23 mouse cellular contexts compared by ENCODE assay signal in genomic region chr17:72731175-72731574, GRCm38 (mm10).
DNase-seq lines count a peak whose midpoint lies in the region; ATAC-seq and TF ChIP-seq lines count a peak whose summit lies in the region.
"Had no signal": no experiment of that assay in that cellular context is flagged by ENCODE, and none has a peak within 500 bp of the region (broad histone marks: within the 10 kb centered on the region; RNA-seq: fewer than 3 reads in every experiment).

No protein-coding gene starts in this region.

- H3K4me1 ChIP-seq in forebrain, embryonic 16.5 days (replicated peaks; ENCODE audit: control insufficient read depth, insufficient read depth, low read length), result peaks cover 10% of the 10 kb centered on the region
- H3K4me1 ChIP-seq in forebrain, embryonic 12.5 days, result no peaks in the 10 kb centered on the region
- no peaks in the 10 kb centered on the region for H3K4me1 ChIP-seq in midbrain, postnatal 0 days (ENCODE audit: insufficient read depth, low read length)
- H3K4me1 ChIP-seq in midbrain, embryonic 10.5 days, result no peaks in the 10 kb centered on the region
- H3K4me1 ChIP-seq: embryonic facial prominence, embryonic 15.5 days; heart, embryonic 10.5 days; liver, embryonic 13.5 days; midbrain, embryonic 13.5 days had no signal

- DNase-seq in layer of hippocampus, postnatal 10 days (ENCODE audit: low spot score in 2 of 2), result peak; percentile 26 to 53
- DNase-seq in layer of hippocampus, adult 11-12 months (ENCODE audit: low spot score), result no peak
- DNase-seq in midbrain, postnatal 0 days (ENCODE audit: low spot score), result peak; percentile 48
- no peak for DNase-seq in midbrain, embryonic 10.5 days (ENCODE audit: low spot score)
- DNase-seq in brain, embryonic 18.5 days (ENCODE audit: low read depth, low spot score), result peak; percentile 28
- DNase-seq: adrenal gland, postnatal 36 days; B cell, adult 2 months; cerebellum, adult 2 months; gastrocnemius, postnatal 10 days; heart, postnatal 4 days; kidney, adult 18-20 months; liver, embryonic 13.5 days; lung, adult 2 months; thymus, adult 18-20 months; thymus, postnatal 36 days had no signal

- no peaks in the 10 kb centered on the region for H3K36me3 ChIP-seq in forebrain, embryonic 16.5 days (ENCODE audit: control insufficient read depth, insufficient read depth)
- H3K36me3 ChIP-seq in forebrain, embryonic 12.5 days (replicated peaks), result no peaks in the 10 kb centered on the region
- H3K36me3 ChIP-seq in midbrain, postnatal 0 days (ENCODE audit: insufficient read depth, low read length), result no peaks in the 10 kb centered on the region
- H3K36me3 ChIP-seq in midbrain, embryonic 10.5 days, result no peaks in the 10 kb centered on the region
- H3K36me3 ChIP-seq: embryonic facial prominence, embryonic 15.5 days; G1E; heart, embryonic 10.5 days; liver, embryonic 13.5 days; midbrain, embryonic 13.5 days had no signal

- no peaks in the 10 kb centered on the region for H3K9me3 ChIP-seq in forebrain, embryonic 16.5 days (ENCODE audit: control insufficient read depth, low read length)
- H3K9me3 ChIP-seq in forebrain, embryonic 12.5 days, result no peaks in the 10 kb centered on the region
- no peaks in the 10 kb centered on the region for H3K9me3 ChIP-seq in midbrain, postnatal 0 days (ENCODE audit: low read length)
- no peaks in the 10 kb centered on the region for H3K9me3 ChIP-seq in midbrain, embryonic 10.5 days (replicated peaks)
- H3K9me3 ChIP-seq: embryonic facial prominence, embryonic 15.5 days; heart, embryonic 10.5 days; liver, embryonic 13.5 days; midbrain, embryonic 13.5 days had no signal

- no peaks in the 10 kb centered on the region for H3K27me3 ChIP-seq in forebrain, embryonic 16.5 days (replicated peaks; ENCODE audit: control insufficient read depth, insufficient read depth, low read length)
- H3K27me3 ChIP-seq in forebrain, embryonic 12.5 days, result no peaks in the 10 kb centered on the region
- no peaks in the 10 kb centered on the region for H3K27me3 ChIP-seq in midbrain, postnatal 0 days (ENCODE audit: insufficient read depth, low read length)
- H3K27me3 ChIP-seq in midbrain, embryonic 10.5 days (ENCODE audit: low read depth, poor library complexity, severe bottlenecking), result no peaks in the 10 kb centered on the region
- H3K27me3 ChIP-seq: embryonic facial prominence, embryonic 15.5 days; liver, embryonic 13.5 days; midbrain, embryonic 13.5 days had no signal

- no peak overlapping the region for H3K9ac ChIP-seq in forebrain, embryonic 16.5 days (replicated peaks; ENCODE audit: low read depth, low read length)
- H3K9ac ChIP-seq in forebrain, embryonic 12.5 days, result no peak overlapping the region
- H3K9ac ChIP-seq in midbrain, postnatal 0 days (replicated peaks; ENCODE audit: low read length, poor library complexity, severe bottlenecking), result no peak overlapping the region
- H3K9ac ChIP-seq: embryonic facial prominence, embryonic 15.5 days; liver, embryonic 13.5 days; midbrain, embryonic 13.5 days had no signal

- no peak overlapping the region for H3K4me2 ChIP-seq in forebrain, embryonic 16.5 days (ENCODE audit: low read length)
- H3K4me2 ChIP-seq in forebrain, embryonic 12.5 days, result no peak overlapping the region
- no peak overlapping the region for H3K4me2 ChIP-seq in midbrain, postnatal 0 days (ENCODE audit: low read depth, low read length, poor library complexity, severe bottlenecking)
- H3K4me2 ChIP-seq: embryonic facial prominence, embryonic 15.5 days; liver, embryonic 13.5 days; midbrain, embryonic 13.5 days had no signal

- ATAC-seq in forebrain, embryonic 16.5 days, result peak; percentile 81
- no peak for ATAC-seq in forebrain, embryonic 12.5 days (ENCODE audit: low FRiP score)
- ATAC-seq in midbrain, postnatal 0 days (ENCODE audit: low FRiP score), result no peak
- ATAC-seq: inflammation-experienced regulatory T-cells, adult 6 months; midbrain, embryonic 13.5 days; Patski had no signal

- TF ChIP-seq CTCF in midbrain, postnatal 0 days (IDR thresholded peaks at IDR 0.05), result no peak

- 41% methylated on average over 5 of the region's 5 CpGs for whole genome bisulfite sequencing in forebrain, embryonic 16.5 days
- 82% methylated on average over 5 of the region's 5 CpGs for WGBS in forebrain, embryonic 12.5 days
- 78% methylated on average over 5 of the region's 5 CpGs for WGBS in midbrain, postnatal 0 days
- WGBS in midbrain, embryonic 10.5 days, result 86% methylated on average over 5 of the region's 5 CpGs

- H3K4me3 ChIP-seq in forebrain, embryonic 16.5 days (replicated peaks; ENCODE audit: low read length), result no peak overlapping the region
- H3K4me3 ChIP-seq in forebrain, embryonic 12.5 days (replicated peaks), result no peak overlapping the region
- no peak overlapping the region for H3K4me3 ChIP-seq in midbrain, postnatal 0 days (ENCODE audit: low read depth, low read length)
- H3K4me3 ChIP-seq in midbrain, embryonic 10.5 days, result no peak overlapping the region
- H3K4me3 ChIP-seq: embryonic facial prominence, embryonic 15.5 days; heart, embryonic 10.5 days; liver, embryonic 13.5 days; midbrain, embryonic 13.5 days had no signal

- no peak overlapping the region for H3K27ac ChIP-seq in forebrain, embryonic 16.5 days (ENCODE audit: low read length)
- H3K27ac ChIP-seq in forebrain, embryonic 12.5 days, result no peak overlapping the region
- H3K27ac ChIP-seq in midbrain, postnatal 0 days (ENCODE audit: low read depth, low read length), result no peak overlapping the region
- H3K27ac ChIP-seq in midbrain, embryonic 10.5 days (replicated peaks), result no peak overlapping the region
- H3K27ac ChIP-seq: embryonic facial prominence, embryonic 15.5 days; heart, embryonic 10.5 days; liver, embryonic 13.5 days; midbrain, embryonic 13.5 days had no signal

Comparison
In these comparisons a context has a peak if more than half of its experiments do, and no peak if none do; other contexts are left out.
1. DNase-seq: peak in layer of hippocampus, postnatal 10 days (2 of 2), midbrain, postnatal 0 days (single experiment) and brain, embryonic 18.5 days (single experiment); none in layer of hippocampus, adult 11-12 months (single experiment) and midbrain, embryonic 10.5 days (single experiment).